Mouse (Mus musculus) C2C12 (cell line): ENCODE data around the gene Eaf1. TPM values are rescaled to one million over a fixed set of nuclear protein-coding genes. Genes with fewer than 3 reads are reported as not detected.

Experiments used
- H3K27me3 ChIP-seq: one replicate; pipeline ENCODE4 v1.6.1; 2011; ENCODE audit not compliant: control insufficient read depth, insufficient read depth, insufficient read length
- H3K36me3 ChIP-seq: one replicate; pipeline ENCODE4 v1.6.1; 2011; ENCODE audit not compliant: control insufficient read depth, insufficient read depth
- H3K4me3 ChIP-seq: one replicate; pipeline ENCODE4 v1.5.1; 2011; ENCODE audit warnings: mild to moderate bottlenecking, control low read depth; ENCODE audit not compliant: poor library complexity, insufficient read depth, severe bottlenecking
- H3K79me2 ChIP-seq: one replicate; pipeline ENCODE4 v1.6.1; 2011; ENCODE audit not compliant: control insufficient read depth, insufficient read depth
- H3K79me3 ChIP-seq: one replicate; pipeline ENCODE4 v1.6.1; 2011; ENCODE audit warnings: low read depth, control low read depth
- H3ac ChIP-seq: one replicate; pipeline ENCODE3; 2011; ENCODE audit warnings: low read depth; ENCODE audit not compliant: control insufficient read depth, insufficient read length
- CEBPB ChIP-seq: IDR thresholded peaks from one replicate; pipeline ENCODE4 v1.6.1; 2011; ENCODE audit warnings: low read depth, mild to moderate bottlenecking, control low read depth, moderate library complexity
- CTCF ChIP-seq: IDR thresholded peaks from one replicate; pipeline ENCODE4 v1.5.1; 2011; ENCODE audit not compliant: control insufficient read depth, insufficient read depth, insufficient read length
- FOSL1 ChIP-seq: IDR thresholded peaks from one replicate; pipeline ENCODE4 v1.8.0; 2011; ENCODE audit warnings: mild to moderate bottlenecking, low read length; ENCODE audit not compliant: poor library complexity, insufficient read depth, severe bottlenecking
- MAX ChIP-seq: IDR thresholded peaks from one replicate; pipeline ENCODE4 v1.6.1; 2011; ENCODE audit warnings: mild to moderate bottlenecking, control low read depth
- MYOD1 ChIP-seq: IDR thresholded peaks from one replicate; pipeline ENCODE4 v1.6.1; 2011; ENCODE audit warnings: low read depth; ENCODE audit not compliant: control insufficient read depth, insufficient read length
- MYOG ChIP-seq: IDR thresholded peaks from one replicate; pipeline ENCODE4 v1.6.1; 2011; ENCODE audit not compliant: control insufficient read depth, insufficient read length; ENCODE audit errors: extremely low read depth
- USF1 ChIP-seq: IDR thresholded peaks from one replicate; pipeline ENCODE4 v1.6.1; 2011; ENCODE audit warnings: low read depth, mild to moderate bottlenecking, control low read depth, moderate library complexity
- polyA plus RNA-seq: library from polyadenylated mRNA; unstranded; fragments of >200 nt; fragmentation: generic; extraction: Trizol; gene quantifications from one replicate; pipeline ENCODE4 v1.2.1, GENCODE M21; 2012; ENCODE audit warnings: missing spikeins

The Eaf1 gene
- polyA plus RNA-seq, 1 experiment, result 30.2 TPM

DNA sequence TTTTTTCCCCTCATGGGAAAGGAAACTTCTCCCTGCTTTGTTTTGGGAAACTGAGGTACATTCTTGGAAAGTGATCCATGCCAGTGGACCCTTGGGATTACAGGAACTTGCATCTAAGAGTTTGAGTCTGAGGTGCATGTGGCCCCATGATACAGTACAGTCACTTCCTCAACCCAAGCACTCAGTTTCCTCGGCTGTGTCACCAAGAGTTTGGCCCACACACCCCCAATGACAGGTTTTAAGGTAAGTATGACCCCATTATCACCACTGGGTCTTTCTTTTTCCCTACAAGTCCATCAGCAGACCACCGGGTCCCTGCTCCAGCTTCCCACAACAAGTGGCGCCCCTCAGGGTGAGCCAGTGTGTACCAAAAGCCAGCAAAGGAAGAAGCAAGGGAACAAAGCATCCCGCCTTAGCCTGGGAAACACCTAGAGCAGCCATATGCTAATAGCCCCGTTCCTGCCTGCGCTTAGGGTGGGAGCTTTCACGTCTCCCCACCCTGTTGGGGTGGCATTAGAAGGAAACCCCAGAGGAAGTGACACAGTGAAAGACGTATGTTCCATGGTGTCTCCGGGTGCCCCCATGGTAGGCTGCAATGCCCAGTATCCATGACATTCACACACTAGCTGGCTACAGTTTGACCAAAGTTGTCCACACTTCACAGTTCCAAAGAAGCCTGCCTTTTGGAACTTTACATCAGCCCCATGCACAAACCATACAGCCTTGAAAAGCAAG, 62.5 kb downstream of the Eaf1 start:
- Histone ChIP-seq H3K79me2 (no peaks in the 10 kb centered on the region), H3K79me3 (no peaks in the 10 kb centered on the region), H3K36me3 (no peaks in the 10 kb centered on the region), H3K4me3 (no peak overlapping the region), H3K27me3 (peaks cover 23% of the 10 kb centered on the region), H3ac (no peak overlapping the region)
- TF ChIP-seq CEBPB (no peak), MYOD1 (no peak), USF1 (no peak), FOSL1 (no peak), MYOG (no peak), MAX (no peak)

DNA sequence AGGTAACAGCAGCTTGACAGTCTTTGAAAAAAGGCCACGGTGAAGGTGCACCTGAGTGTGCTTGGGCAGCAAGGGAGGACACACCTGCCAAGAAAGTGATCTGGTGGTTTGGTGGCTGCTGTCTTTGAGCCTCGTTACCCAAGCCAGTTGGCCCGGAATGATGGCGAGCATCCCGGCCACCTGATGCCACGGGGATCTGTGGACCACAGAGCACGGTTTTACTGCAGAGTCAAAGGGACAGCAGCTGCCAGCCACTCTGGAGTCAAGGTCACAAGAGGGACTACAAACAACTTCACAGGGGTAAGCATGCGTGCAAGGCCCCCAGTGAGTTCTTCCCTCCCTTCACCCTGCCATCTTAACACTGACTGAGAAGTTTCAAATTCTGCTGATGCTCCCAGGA, 63.1 kb downstream of the Eaf1 start:
- Histone ChIP-seq H3K36me3 (no peaks in the 10 kb centered on the region), H3ac (no peak overlapping the region), H3K79me3 (no peaks in the 10 kb centered on the region), H3K4me3 (no peak overlapping the region), H3K27me3 (peaks cover 23% of the 10 kb centered on the region), H3K79me2 (no peaks in the 10 kb centered on the region)
- TF ChIP-seq MAX (no peak), MYOG (no peak), CEBPB (no peak), FOSL1 (no peak), MYOD1 (no peak)

DNA sequence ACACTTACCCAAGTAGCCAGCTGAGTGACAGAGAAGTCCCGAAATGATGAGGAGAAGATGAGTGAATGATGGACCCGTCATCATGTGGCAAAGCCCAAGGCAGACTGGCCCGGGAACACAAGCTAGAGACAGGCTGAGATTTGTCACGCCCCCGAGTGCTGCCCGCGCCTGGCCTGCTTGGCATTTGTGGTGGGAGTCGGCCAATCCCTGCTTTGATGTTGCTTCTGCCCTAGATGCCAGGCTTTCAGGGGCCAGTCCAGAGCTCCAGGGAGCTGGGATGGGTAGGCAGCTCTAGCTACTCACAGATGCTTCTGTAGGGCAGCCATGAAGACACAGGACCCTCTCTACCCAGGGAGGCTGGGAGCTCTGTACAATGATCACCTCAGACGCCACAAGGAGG, 63.6 kb downstream of the Eaf1 start:
- Histone ChIP-seq H3K4me3 (no peak overlapping the region), H3K27me3 (peaks cover 23% of the 10 kb centered on the region), H3K36me3 (no peaks in the 10 kb centered on the region), H3K79me3 (no peaks in the 10 kb centered on the region), H3K79me2 (no peaks in the 10 kb centered on the region), H3ac (no peak overlapping the region)
- TF ChIP-seq FOSL1, result no peak
- TF ChIP-seq CTCF, result no peak
- TF ChIP-seq MYOD1, result no peak
- no peak for TF ChIP-seq USF1
- TF ChIP-seq CEBPB, result no peak
- TF ChIP-seq MYOG, result no peak
- no peak for TF ChIP-seq MAX

DNA sequence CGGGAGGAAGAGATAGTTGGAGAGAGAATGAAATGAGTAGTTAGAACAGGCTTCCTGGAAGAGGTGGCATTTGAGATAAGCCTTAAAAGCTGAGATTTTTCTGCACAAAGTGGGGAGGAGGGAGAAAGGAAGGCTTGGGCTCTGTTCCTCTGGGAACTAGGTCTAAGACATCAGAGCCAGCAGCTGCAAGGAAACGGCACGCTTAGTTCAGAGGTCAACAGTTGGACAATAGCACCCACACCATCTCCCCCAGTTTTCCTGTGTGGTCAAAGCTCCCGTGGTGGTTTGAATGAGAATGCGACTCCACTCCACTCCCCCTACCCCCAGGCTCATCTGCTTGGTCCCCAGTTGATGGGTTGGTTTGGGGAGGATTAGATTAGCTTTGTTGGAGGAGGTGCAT, 65.0 kb downstream of the Eaf1 start:
- TF ChIP-seq MYOG, result no peak
- TF ChIP-seq FOSL1, result no peak
- no peak for TF ChIP-seq CTCF
- TF ChIP-seq MAX, result no peak
- TF ChIP-seq MYOD1, result no peak
- no peak for TF ChIP-seq USF1
- TF ChIP-seq CEBPB, result no peak
- Histone ChIP-seq H3K4me3 (no peak overlapping the region), H3K79me3 (no peaks in the 10 kb centered on the region), H3K36me3 (no peaks in the 10 kb centered on the region), H3K79me2 (no peaks in the 10 kb centered on the region), H3K27me3 (peaks cover 23% of the 10 kb centered on the region), H3ac (no peak overlapping the region)

Other genes with a start within 250 kb of the Eaf1 start
- 4.5 TPM for gene Phf7, start 243.1 kb upstream of the Eaf1 start, polyA plus RNA-seq
- gene Bap1, start 242.9 kb upstream of the Eaf1 start, polyA plus RNA-seq, result 42.0 TPM
- 0.01 TPM for gene Dnah1, start 170.5 kb upstream of the Eaf1 start, polyA plus RNA-seq
- 6.7 TPM for gene Capn7, start 157.8 kb upstream of the Eaf1 start, polyA plus RNA-seq
- 8.7 TPM for gene Sh3bp5, start 58.3 kb upstream of the Eaf1 start, polyA plus RNA-seq
- gene Mettl6, start 641 bp downstream of the Eaf1 start, polyA plus RNA-seq, result 17.0 TPM
- gene Colq, start 96.9 kb downstream of the Eaf1 start, polyA plus RNA-seq, result not detected
- not detected for gene Gm49387, start 146.5 kb downstream of the Eaf1 start, polyA plus RNA-seq
- gene Btd, start 146.6 kb downstream of the Eaf1 start, polyA plus RNA-seq, result 16.7 TPM
- 1.4 TPM for gene Hacl1, start 146.9 kb downstream of the Eaf1 start, polyA plus RNA-seq